Mouse (Mus musculus): ENCODE results near the gene C730034F03Rik.

DNA sequence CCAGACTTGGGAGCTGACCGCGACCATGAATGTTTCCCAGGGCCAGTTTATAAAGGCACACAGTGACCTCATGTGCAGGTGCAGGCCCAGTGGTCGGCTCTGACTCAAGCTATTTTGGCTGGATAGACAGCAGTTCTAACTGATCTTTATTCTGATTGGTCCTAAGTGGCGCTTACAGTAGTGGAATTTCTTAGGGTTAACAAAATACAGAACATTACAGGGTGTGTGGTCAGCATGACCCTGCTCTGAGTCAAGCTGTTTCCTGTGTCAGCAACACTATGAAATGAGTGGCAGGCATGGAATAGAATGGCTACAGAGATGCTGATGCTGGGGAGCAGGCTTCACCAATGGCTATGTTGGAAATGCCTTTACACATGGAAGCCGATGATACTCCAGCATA lies 6.5 kb downstream of the C730034F03Rik start:
- no peak for TF ChIP-seq GATA1 (IDR thresholded peaks at IDR 0.05; ENCODE audit: borderline replicate concordance, low read length)
- TF ChIP-seq FLI1 (IDR thresholded peaks at IDR 0.05; ENCODE audit: low read length), result no peak
